Mouse (Mus musculus) heart, adult 2 months (tissue): Measurements from ENCODE around the gene Acap3.
A peak's percentile ranks its signal among the peaks of the same experiment; 100 is the strongest.

Experiments used
- CTCF ChIP-seq: fragments of 200-600 bp; IDR thresholded peaks from 2 replicates; pipeline ENCODE4 v1.8.1; 2022; ENCODE audit warnings: antibody characterized with exemption, mild to moderate bottlenecking, moderate library complexity
- EP300 ChIP-seq: fragments of 200-500 bp; IDR thresholded peaks from 2 replicates; pipeline ENCODE4 v1.6.1; 2011; ENCODE audit warnings: low read depth, low read length, control low read depth; ENCODE audit not compliant: insufficient read depth
- POLR2A ChIP-seq: fragments of 200-500 bp; IDR thresholded peaks from 2 replicates; pipeline ENCODE4 v1.6.1; 2011; ENCODE audit warnings: mild to moderate bottlenecking, low read depth, low read length, control low read depth; ENCODE audit not compliant: insufficient read depth

GRCm38 (mm10) chr4:155846871-155847578 is 44.6 kb upstream of the Acap3 start, which contains the start of gene Dvl1:
- TF ChIP-seq CTCF (peak; percentile 64), POLR2A (peak; percentile 95), EP300 (0 out of 2 replicates have a peak, but pooled peaks have one; percentile 33)
